In genomic region chr5:92944867-92945266, GRCm38 (mm10) we compare ENCODE assay signal across 27 mouse cellular contexts.
"Had no signal": no experiment of that assay in that cellular context is flagged by ENCODE, and none has a peak within 500 bp of the region (broad histone marks: within the 10 kb centered on the region; RNA-seq: fewer than 3 reads in every experiment).

No protein-coding gene starts in this region.

- H3K9ac ChIP-seq: embryonic facial prominence, embryonic 12.5 days; embryonic facial prominence, embryonic 13.5 days; embryonic facial prominence, embryonic 15.5 days; forebrain, embryonic 12.5 days; forebrain, embryonic 13.5 days; forebrain, embryonic 15.5 days; forebrain, postnatal 0 days had no signal

- H3K4me2 ChIP-seq: embryonic facial prominence, embryonic 12.5 days; embryonic facial prominence, embryonic 13.5 days; embryonic facial prominence, embryonic 15.5 days; forebrain, embryonic 12.5 days; forebrain, embryonic 13.5 days; forebrain, embryonic 15.5 days had no signal

- H3K27ac ChIP-seq: embryonic facial prominence, embryonic 10.5 days; embryonic facial prominence, embryonic 12.5 days; embryonic facial prominence, embryonic 13.5 days; embryonic facial prominence, embryonic 15.5 days; forebrain, embryonic 10.5 days; forebrain, embryonic 12.5 days; forebrain, embryonic 13.5 days; forebrain, embryonic 15.5 days; gastrocnemius, adult 2 months; heart, adult 2 months had no signal

- H3K27me3 ChIP-seq: embryonic facial prominence, embryonic 12.5 days; embryonic facial prominence, embryonic 13.5 days; embryonic facial prominence, embryonic 15.5 days; forebrain, embryonic 12.5 days; forebrain, embryonic 13.5 days; forebrain, embryonic 15.5 days had no signal

- DNase-seq: cerebellum, adult 9-10 months; cerebellum, adult 9-11 months; cerebellum, postnatal 10 days; cerebellum, postnatal 14 days; cerebellum, postnatal 25 days; cerebellum, postnatal 36 days; embryo, embryonic 11 days; forebrain, postnatal 0 days; gastrocnemius, adult 2 months; gastrocnemius, postnatal 10 days; gastrocnemius, postnatal 14 days; gastrocnemius, postnatal 25 days; gastrocnemius, postnatal 36 days; heart, adult 11 months; heart, adult 18-20 months; heart, adult 2 months had no signal

- H3K4me1 ChIP-seq: embryonic facial prominence, embryonic 12.5 days; embryonic facial prominence, embryonic 15.5 days; forebrain, embryonic 10.5 days had no signal

- ATAC-seq: forebrain, embryonic 13.5 days; forebrain, embryonic 14.5 days; forebrain, embryonic 15.5 days; forebrain, embryonic 16.5 days; forebrain, postnatal 0 days had no signal

- H3K4me3 ChIP-seq: embryonic facial prominence, embryonic 10.5 days; embryonic facial prominence, embryonic 12.5 days; embryonic facial prominence, embryonic 13.5 days; embryonic facial prominence, embryonic 15.5 days; erythroblast, embryonic 14.5 days; forebrain, embryonic 10.5 days; forebrain, embryonic 12.5 days; forebrain, embryonic 13.5 days; forebrain, embryonic 15.5 days; gastrocnemius, adult 2 months; heart, adult 2 months had no signal
